Mouse (Mus musculus) olfactory bulb, adult 2 months (tissue): Measurements from ENCODE around the gene Plekho2. TPM values are rescaled to one million over a fixed set of nuclear protein-coding genes. Genes with fewer than 3 reads are reported as not detected.

ENCODE experiments used
- H3K27ac ChIP-seq: fragments of 200-500 bp; 2 replicates; pipeline ENCODE4 v1.5.1; 2012; ENCODE audit warnings: low read depth, low read length; ENCODE audit not compliant: insufficient read depth
- H3K4me1 ChIP-seq: fragments of 200-500 bp; 2 replicates; pipeline ENCODE4 v1.6.1; 2012; ENCODE audit warnings: low read length; ENCODE audit not compliant: control insufficient read depth, insufficient read depth
- H3K4me3 ChIP-seq: fragments of 200-500 bp; 2 replicates; pipeline ENCODE4 v1.5.1; 2012; ENCODE audit warnings: mild to moderate bottlenecking, low read depth, low read length, moderate library complexity; ENCODE audit not compliant: insufficient read depth
- CTCF ChIP-seq: fragments of 200-500 bp; IDR thresholded peaks from 2 replicates; pipeline ENCODE4 v1.5.1; 2012; ENCODE audit warnings: low read depth, mild to moderate bottlenecking, low read length, moderate library complexity; ENCODE audit not compliant: insufficient read depth
- POLR2A ChIP-seq: fragments of 200-500 bp; IDR thresholded peaks from 2 replicates; pipeline ENCODE4 v1.6.1; 2012; ENCODE audit warnings: mild to moderate bottlenecking, low read depth, low read length, moderate library complexity; ENCODE audit not compliant: insufficient read depth
- WGBS: fragments of 180-500 bp; shearing (Covaris S2); methylation state at CpG from one replicate; pipeline ENCODE4 v1.1.7; 2018; 5-methylcytosine and 5-hydroxymethylcytosine counted together
- polyA plus RNA-seq: library from polyadenylated mRNA; stranded (reverse); fragments of >200 nt; gene quantifications from 2 replicates; pipeline ENCODE4 v1.2.4, GENCODE M21; 2012; ENCODE audit warnings: low replicate concordance; ENCODE audit not compliant: missing spikeins, insufficient read depth, insufficient read length

Gene Plekho2
- polyA plus RNA-seq, 1 experiment = not detected

DNA sequence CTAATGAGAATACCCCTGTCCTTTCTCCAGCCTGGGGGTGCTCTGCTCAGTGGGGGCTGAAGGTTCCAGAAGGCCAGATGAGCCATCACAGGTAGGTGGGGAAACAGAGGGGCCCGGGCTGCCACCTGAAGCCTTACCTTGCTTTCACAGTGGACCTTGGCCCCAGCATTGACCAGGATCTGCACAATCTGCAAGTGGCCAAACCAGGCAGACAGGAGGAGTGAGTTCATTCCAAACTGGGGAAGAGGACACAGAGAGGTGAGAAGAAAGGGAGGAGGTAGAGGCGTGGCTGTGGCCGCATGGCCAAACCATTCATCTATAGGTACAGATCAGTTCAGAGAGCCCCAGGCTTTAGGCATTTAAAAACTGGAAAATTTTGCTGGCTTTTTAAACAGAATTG is 67.3 kb downstream of the Plekho2 start:
- H3K4me1 ChIP-seq = peaks cover 3% of the 10 kb centered on the region; the same call in 1 of the 2 replicates
- no peak overlapping the region for H3K4me3 ChIP-seq
- no peak overlapping the region for H3K27ac ChIP-seq
- TF ChIP-seq POLR2A = no peak
- TF ChIP-seq CTCF = no peak
- WGBS = 96% methylated on average over 3 of the region's 3 CpGs

DNA sequence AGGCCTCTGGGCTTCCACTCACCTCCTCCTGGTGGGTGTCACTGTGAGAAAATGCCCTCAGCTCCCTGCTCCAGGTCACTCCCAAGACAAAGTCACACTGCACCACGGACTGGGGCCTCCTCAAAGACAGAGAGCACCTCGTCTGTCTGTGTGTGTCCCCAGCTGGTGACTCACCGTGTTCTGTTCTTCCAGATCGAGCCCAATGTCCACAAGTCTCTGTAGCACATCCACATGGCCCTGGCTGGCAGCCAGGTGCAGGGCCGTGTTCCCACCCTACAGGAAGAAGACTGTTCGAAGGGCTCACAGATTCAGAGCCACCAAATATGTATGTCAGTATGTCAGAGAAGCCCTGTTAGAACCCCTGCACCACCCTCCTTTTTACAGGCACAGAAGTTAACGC is 71.4 kb downstream of the Plekho2 start:
- no peaks in the 10 kb centered on the region; the same call in 1 of the 2 replicates for H3K4me1 ChIP-seq
- no peak overlapping the region for H3K4me3 ChIP-seq
- no peak overlapping the region for H3K27ac ChIP-seq
- TF ChIP-seq CTCF (no peak), POLR2A (no peak)
- WGBS = 60% methylated on average over 7 of the region's 7 CpGs

- H3K4me3 ChIP-seq = no peak overlapping the region
- H3K27ac ChIP-seq = no peak overlapping the region
- H3K4me1 ChIP-seq = peaks cover 6% of the 10 kb centered on the region
- WGBS = 79% methylated on average over 21 of the region's 21 CpGs
- TF ChIP-seq CTCF = no peak
- no peak for TF ChIP-seq POLR2A
Observed at GRCm38 (mm10) chr9:65502721-65503505, 76.9 kb downstream of the Plekho2 start.

Other genes starting within 250 kb of the Plekho2 start
- gene Pdcd7, start 233.9 kb downstream of the Plekho2 start, polyA plus RNA-seq = not detected in 2 replicates
- not detected in 2 replicates for gene Ubap1l, start 219.0 kb downstream of the Plekho2 start, polyA plus RNA-seq
- gene Kbtbd13, start 188.4 kb downstream of the Plekho2 start, polyA plus RNA-seq = not detected in 2 replicates
- gene Rasl12, start 181.5 kb downstream of the Plekho2 start, polyA plus RNA-seq = not detected in 2 replicates
- not detected in 2 replicates for gene Slc51b, start 157.1 kb downstream of the Plekho2 start, polyA plus RNA-seq
- not detected in 2 replicates for gene Mtfmt, start 144.3 kb downstream of the Plekho2 start, polyA plus RNA-seq
- not detected in 2 replicates for gene Spg21, start 119.1 kb downstream of the Plekho2 start, polyA plus RNA-seq
- not detected in 2 replicates for gene Ankdd1a, start 59.8 kb downstream of the Plekho2 start, polyA plus RNA-seq
- gene Pif1, start 7.1 kb upstream of the Plekho2 start, polyA plus RNA-seq = not detected in 2 replicates
- not detected in 2 replicates for gene Rbpms2, start 49.6 kb upstream of the Plekho2 start, polyA plus RNA-seq
- gene Oaz2, start 88.0 kb upstream of the Plekho2 start, polyA plus RNA-seq = not detected in 2 replicates
- not detected in 2 replicates for gene Zfp609, start 247.5 kb upstream of the Plekho2 start, polyA plus RNA-seq